Mouse (Mus musculus): ENCODE results near the gene Cpm. TPM values are rescaled to one million over a fixed set of nuclear protein-coding genes. Genes with fewer than 3 reads are reported as not detected.
"Not testable (repeated sequence)": the region's sequence is repeated elsewhere in the genome, so short reads cannot be mapped to it uniquely, and the experiment has no call there.

Gene Cpm
- polyA plus RNA-seq, 1 experiment from 2014 or later: 3.7 TPM

DNA sequence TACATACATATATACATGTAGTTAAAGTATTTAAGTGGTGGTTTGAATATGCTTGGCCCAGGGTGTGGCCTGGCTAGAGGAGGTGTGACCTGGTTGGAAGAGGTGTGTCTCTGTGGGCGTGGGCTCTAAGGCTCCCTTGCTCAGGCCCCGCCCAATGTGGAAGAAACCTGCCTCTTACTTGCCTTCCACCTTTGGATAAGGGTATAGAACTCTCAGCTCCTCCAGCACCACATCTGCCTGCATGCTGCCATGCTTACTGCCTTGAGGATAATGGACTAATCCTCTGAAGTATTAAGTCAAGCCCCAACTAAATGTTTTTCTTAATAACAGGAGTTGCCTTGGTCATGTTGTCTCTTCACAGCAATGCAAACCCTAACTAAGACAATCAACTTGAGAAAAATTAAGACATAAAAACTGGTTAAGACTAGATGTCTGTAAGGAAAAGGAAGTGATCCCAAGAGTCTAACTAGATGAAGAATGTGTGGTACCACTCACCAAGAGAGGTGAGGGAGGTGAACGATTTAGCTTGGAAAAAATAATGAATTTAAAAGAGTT is 68.3 kb downstream of the Cpm start:
- ATAC-seq (replicated peaks; ENCODE audit: extremely low read depth, insufficient read depth, low FRiP score): peak; percentile 10; the same call in 1 of the 2 replicates
- Histone ChIP-seq H3K36me3 (ENCODE audit: control insufficient read depth, insufficient read depth) (peaks cover 74% of the 10 kb centered on the region), H3K9ac (ENCODE audit: low read length) (no peak overlapping the region), H3K27ac (ENCODE audit: low read length) (no peak overlapping the region), H3K4me1 (ENCODE audit: control insufficient read depth, insufficient read depth, low read length) (no peaks in the 10 kb centered on the region), H3K4me3 (ENCODE audit: low read length) (no peak overlapping the region), H3K9me3 (replicated peaks; ENCODE audit: control insufficient read depth, low read length) (no peaks in the 10 kb centered on the region), H3K4me2 (ENCODE audit: low read depth, low read length) (no peak overlapping the region), H3K27me3 (ENCODE audit: control insufficient read depth, insufficient read depth, low read length) (no peaks in the 10 kb centered on the region)
- over 99% methylated on average over 3 of the region's 3 CpGs for WGBS

DNA sequence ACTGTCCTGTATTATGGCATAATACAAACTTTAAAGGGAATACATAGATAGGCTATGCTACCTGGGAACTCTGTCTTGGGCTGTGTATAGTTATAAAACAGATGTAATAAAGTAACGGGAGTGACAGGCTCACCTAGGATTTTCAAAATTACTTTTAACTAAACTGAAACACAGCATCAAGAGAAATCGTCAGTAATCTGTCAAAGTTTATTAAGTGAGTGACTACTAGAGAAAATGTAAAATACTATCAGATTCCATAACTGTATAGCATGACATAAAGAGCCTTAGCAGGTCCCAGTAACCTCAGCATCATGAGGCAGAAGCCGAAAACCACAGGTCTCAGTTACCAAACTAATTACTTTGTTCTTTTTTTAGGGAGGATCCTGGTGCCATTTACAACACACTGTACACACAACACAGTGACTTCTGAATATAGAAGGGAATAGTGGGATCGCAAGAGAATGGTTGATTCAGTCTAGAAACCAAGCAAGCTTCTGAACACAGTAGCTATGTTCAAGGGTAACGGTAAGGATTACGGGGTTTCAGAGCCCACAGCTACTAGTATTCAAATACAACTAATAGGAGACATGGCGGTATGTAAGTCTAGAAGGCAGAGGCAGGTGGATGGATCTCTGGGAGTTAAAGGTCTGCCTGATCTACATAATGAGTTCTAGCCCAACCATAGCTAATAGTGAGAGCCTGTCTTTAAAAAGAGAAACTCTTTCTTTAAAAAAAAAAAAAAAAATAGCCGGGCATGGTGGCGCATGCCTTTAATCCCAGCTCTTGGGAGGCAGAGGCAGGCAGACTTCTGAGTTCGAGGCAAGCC is 69.2 kb downstream of the Cpm start:
- 93% methylated on average over 10 of the region's 10 CpGs for WGBS
- ATAC-seq (replicated peaks; ENCODE audit: extremely low read depth, insufficient read depth, low FRiP score): no peak
- H3K27ac ChIP-seq (ENCODE audit: low read length): no peak overlapping the region
- peaks cover 76% of the 10 kb centered on the region for H3K36me3 ChIP-seq (ENCODE audit: control insufficient read depth, insufficient read depth)
- H3K4me3 ChIP-seq (ENCODE audit: low read length): no peak overlapping the region
- no peaks in the 10 kb centered on the region for H3K27me3 ChIP-seq (ENCODE audit: control insufficient read depth, insufficient read depth, low read length)
- H3K4me2 ChIP-seq (ENCODE audit: low read depth, low read length): no peak overlapping the region
- no peak overlapping the region for H3K9ac ChIP-seq (ENCODE audit: low read length)
- H3K9me3 ChIP-seq (replicated peaks; ENCODE audit: control insufficient read depth, low read length): no peaks in the 10 kb centered on the region
- H3K4me1 ChIP-seq (ENCODE audit: control insufficient read depth, insufficient read depth, low read length): no peaks in the 10 kb centered on the region

- Histone ChIP-seq H3K4me3 (ENCODE audit: low read length) (no peak overlapping the region), H3K9me3 (replicated peaks; ENCODE audit: control insufficient read depth, low read length) (no peaks in the 10 kb centered on the region), H3K4me2 (ENCODE audit: low read depth, low read length) (no peak overlapping the region), H3K27me3 (ENCODE audit: control insufficient read depth, insufficient read depth, low read length) (no peaks in the 10 kb centered on the region), H3K9ac (ENCODE audit: low read length) (no peak overlapping the region), H3K4me1 (ENCODE audit: control insufficient read depth, insufficient read depth, low read length) (no peaks in the 10 kb centered on the region), H3K36me3 (ENCODE audit: control insufficient read depth, insufficient read depth) (peaks cover 71% of the 10 kb centered on the region), H3K27ac (ENCODE audit: low read length) (no peak overlapping the region)
- no peak for ATAC-seq (replicated peaks; ENCODE audit: extremely low read depth, insufficient read depth, low FRiP score)
- 95% methylated on average over 4 of the region's 4 CpGs for WGBS
Observed at GRCm38 (mm10) chr10:117699914-117700313, 70.6 kb downstream of the Cpm start.

DNA sequence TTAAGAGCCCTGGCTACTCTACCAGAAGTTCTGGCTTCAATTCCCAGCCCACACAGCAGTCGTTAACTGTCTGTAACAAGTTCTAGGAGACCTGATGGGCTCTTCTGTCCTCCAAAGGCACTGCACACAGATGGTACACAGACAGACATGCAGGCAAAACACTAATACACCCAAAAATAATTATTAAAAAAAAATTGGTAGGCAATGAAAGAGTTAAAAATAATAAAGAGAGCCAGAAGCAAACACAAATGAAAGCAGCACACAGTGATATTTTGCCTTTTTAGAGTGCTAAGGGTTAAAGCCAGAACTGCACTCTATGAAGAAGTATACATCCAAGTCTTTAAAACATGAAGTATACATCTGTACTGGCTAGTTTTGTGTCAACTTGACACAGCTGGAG is 71.2 kb downstream of the Cpm start:
- Histone ChIP-seq H3K9me3 (replicated peaks; ENCODE audit: control insufficient read depth, low read length) (no peaks in the 10 kb centered on the region), H3K27ac (ENCODE audit: low read length) (no peak overlapping the region), H3K9ac (ENCODE audit: low read length) (no peak overlapping the region), H3K4me1 (ENCODE audit: control insufficient read depth, insufficient read depth, low read length) (no peaks in the 10 kb centered on the region), H3K36me3 (ENCODE audit: control insufficient read depth, insufficient read depth) (peaks cover 73% of the 10 kb centered on the region), H3K4me2 (ENCODE audit: low read depth, low read length) (no peak overlapping the region), H3K4me3 (ENCODE audit: low read length) (no peak overlapping the region), H3K27me3 (ENCODE audit: control insufficient read depth, insufficient read depth, low read length) (no peaks in the 10 kb centered on the region)
- ATAC-seq (replicated peaks; ENCODE audit: extremely low read depth, insufficient read depth, low FRiP score): no peak
- 76% methylated on average over 1 of the region's 1 CpGs for WGBS

DNA sequence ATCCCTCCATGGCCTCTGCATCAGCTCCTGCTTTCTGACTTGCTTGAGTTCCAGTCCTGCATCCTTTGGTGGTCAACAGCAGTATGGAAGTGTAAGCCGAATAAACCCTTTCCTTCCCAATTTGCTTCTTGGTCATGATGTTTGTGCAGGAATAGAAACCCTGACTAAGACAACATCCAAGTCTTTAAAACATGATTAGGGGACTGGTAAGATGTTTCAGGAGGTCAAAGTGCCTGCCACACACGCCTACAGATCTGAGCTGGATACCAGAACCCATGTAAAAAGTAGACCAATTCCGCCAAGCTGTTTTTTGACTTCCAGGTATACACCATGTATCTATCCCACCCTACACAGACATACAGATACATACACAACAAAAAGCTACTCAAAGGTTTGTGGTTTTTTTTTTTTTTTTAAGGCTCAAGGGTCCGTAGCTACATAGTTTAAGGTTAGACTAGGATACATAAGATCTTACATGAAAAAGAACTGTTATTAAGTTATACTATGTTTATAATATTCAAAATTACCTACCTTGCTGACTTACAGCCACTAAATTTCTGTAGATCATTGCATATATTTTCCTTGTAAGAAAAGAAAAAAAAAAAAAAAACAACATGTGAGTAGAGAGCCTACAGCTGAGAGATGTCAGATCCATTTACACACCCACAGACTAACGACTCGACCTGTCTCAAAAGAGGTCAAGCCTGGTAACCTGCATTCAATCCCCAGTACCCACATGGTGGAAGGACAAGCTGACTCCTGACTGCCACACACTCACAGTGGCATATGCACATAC is 71.9 kb downstream of the Cpm start:
- H3K27me3 ChIP-seq (ENCODE audit: control insufficient read depth, insufficient read depth, low read length): no peaks in the 10 kb centered on the region
- no peak for ATAC-seq (replicated peaks; ENCODE audit: extremely low read depth, insufficient read depth, low FRiP score)
- no peak overlapping the region for H3K4me3 ChIP-seq (ENCODE audit: low read length)
- no peak overlapping the region for H3K27ac ChIP-seq (ENCODE audit: low read length)
- H3K36me3 ChIP-seq (ENCODE audit: control insufficient read depth, insufficient read depth): peaks cover 66% of the 10 kb centered on the region
- 88% methylated on average over 6 of the region's 6 CpGs for WGBS
- H3K4me1 ChIP-seq (ENCODE audit: control insufficient read depth, insufficient read depth, low read length): peaks cover under 1% of the 10 kb centered on the region
- no peak overlapping the region for H3K9ac ChIP-seq (ENCODE audit: low read length)
- H3K4me2 ChIP-seq (ENCODE audit: low read depth, low read length): no peak overlapping the region
- no peaks in the 10 kb centered on the region for H3K9me3 ChIP-seq (replicated peaks; ENCODE audit: control insufficient read depth, low read length)

- H3K9ac ChIP-seq (ENCODE audit: low read length): no peak overlapping the region
- no peak overlapping the region for H3K4me3 ChIP-seq (ENCODE audit: low read length)
- no peaks in the 10 kb centered on the region for H3K27me3 ChIP-seq (ENCODE audit: control insufficient read depth, insufficient read depth, low read length)
- peaks cover 11% of the 10 kb centered on the region for H3K4me1 ChIP-seq (ENCODE audit: control insufficient read depth, insufficient read depth, low read length)
- no peak overlapping the region for H3K27ac ChIP-seq (ENCODE audit: low read length)
- H3K36me3 ChIP-seq (ENCODE audit: control insufficient read depth, insufficient read depth): peaks cover 61% of the 10 kb centered on the region
- H3K4me2 ChIP-seq (ENCODE audit: low read depth, low read length): no peak overlapping the region
- 90% methylated on average over 6 of the region's 6 CpGs for WGBS
- H3K9me3 ChIP-seq (replicated peaks; ENCODE audit: control insufficient read depth, low read length): no peaks in the 10 kb centered on the region
- ATAC-seq (replicated peaks; ENCODE audit: extremely low read depth, insufficient read depth, low FRiP score): no peak
Observed at GRCm38 (mm10) chr10:117702024-117702833, 72.9 kb downstream of the Cpm start.

DNA sequence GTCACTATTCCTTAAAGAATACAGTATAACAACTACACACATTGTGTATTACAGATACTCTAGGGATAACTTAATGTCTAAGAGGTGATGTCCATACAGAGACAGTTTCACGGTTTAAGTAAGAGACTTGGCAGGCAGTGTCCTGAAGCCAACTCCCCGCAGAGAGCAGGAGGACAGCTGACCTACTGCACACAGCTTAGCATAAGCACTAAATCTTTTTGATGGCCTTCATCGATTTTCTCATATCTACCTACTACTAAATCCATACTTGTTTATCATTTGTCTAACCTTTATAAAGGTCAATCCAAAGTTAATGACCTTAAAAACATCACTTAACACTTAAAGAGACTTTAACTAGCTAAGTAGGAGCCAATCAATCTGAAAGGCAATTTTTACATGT is 74.2 kb downstream of the Cpm start:
- H3K27ac ChIP-seq (ENCODE audit: low read length): no peak overlapping the region
- ATAC-seq (replicated peaks; ENCODE audit: extremely low read depth, insufficient read depth, low FRiP score): no peak
- peaks cover 15% of the 10 kb centered on the region for H3K4me1 ChIP-seq (ENCODE audit: control insufficient read depth, insufficient read depth, low read length)
- peaks cover 58% of the 10 kb centered on the region for H3K36me3 ChIP-seq (ENCODE audit: control insufficient read depth, insufficient read depth)
- no peak overlapping the region for H3K9ac ChIP-seq (ENCODE audit: low read length)
- no peak overlapping the region for H3K4me3 ChIP-seq (ENCODE audit: low read length)
- no peaks in the 10 kb centered on the region for H3K9me3 ChIP-seq (replicated peaks; ENCODE audit: control insufficient read depth, low read length)
- H3K27me3 ChIP-seq (ENCODE audit: control insufficient read depth, insufficient read depth, low read length): no peaks in the 10 kb centered on the region
- H3K4me2 ChIP-seq (ENCODE audit: low read depth, low read length): no peak overlapping the region
- 91% methylated on average over 3 of the region's 3 CpGs for WGBS

DNA sequence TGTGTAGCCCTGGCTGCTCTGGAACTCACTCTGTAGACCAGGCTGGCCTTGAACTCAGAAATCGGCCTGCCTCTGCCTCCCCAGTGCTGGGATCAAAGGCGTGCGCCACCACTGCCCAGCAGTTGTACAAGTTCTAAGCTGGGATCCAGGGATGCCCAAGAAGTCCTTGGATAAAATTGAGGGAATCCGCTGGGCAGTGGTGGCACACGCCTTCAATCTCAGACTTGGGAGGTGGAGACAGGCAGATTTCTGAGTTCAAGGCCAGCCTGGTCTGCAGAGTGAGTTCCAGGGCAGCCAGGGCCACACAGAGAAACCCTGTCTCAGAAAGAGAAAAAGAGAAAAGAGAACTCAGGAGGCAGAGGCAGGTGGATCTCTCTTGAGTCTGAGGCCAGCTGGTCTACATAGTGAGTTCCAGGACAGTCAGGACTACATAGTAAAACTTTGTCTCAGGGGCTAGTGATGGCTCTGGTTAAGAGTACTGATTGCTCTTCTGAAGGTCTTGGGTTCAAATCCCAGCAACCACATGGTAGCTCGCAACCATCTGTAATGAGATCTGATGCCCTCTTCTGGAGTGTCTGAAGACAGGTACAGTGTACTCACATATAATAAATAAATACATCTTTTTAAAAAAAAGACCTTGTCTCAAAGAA is 75.1 kb downstream of the Cpm start:
- not testable (repeated sequence) for H3K4me3 ChIP-seq (ENCODE audit: low read length); H3K27me3 ChIP-seq (ENCODE audit: control insufficient read depth, insufficient read depth, low read length); H3K9ac ChIP-seq (ENCODE audit: low read length); H3K9me3 ChIP-seq (replicated peaks; ENCODE audit: control insufficient read depth, low read length); H3K27ac ChIP-seq (ENCODE audit: low read length); ATAC-seq (replicated peaks; ENCODE audit: extremely low read depth, insufficient read depth, low FRiP score); H3K4me2 ChIP-seq (ENCODE audit: low read depth, low read length)
- 95% methylated on average over 6 of the region's 6 CpGs for WGBS
- peaks cover 23% of the 10 kb centered on the region for H3K4me1 ChIP-seq (ENCODE audit: control insufficient read depth, insufficient read depth, low read length)
- peaks cover 55% of the 10 kb centered on the region for H3K36me3 ChIP-seq (ENCODE audit: control insufficient read depth, insufficient read depth)
